In genomic region chr4:154854676-154855345, GRCm38 (mm10) we compare ENCODE assay signal across 9 mouse cellular contexts. TPM values are rescaled to one million over a fixed set of nuclear protein-coding genes. Genes with fewer than 3 reads are reported as not detected.
DNase-seq lines count a peak whose midpoint lies in the region; ATAC-seq lines count a peak whose summit lies in the region.
"Had no signal": no experiment of that assay in that cellular context is flagged by ENCODE, and none has a peak within 500 bp of the region (broad histone marks: within the 10 kb centered on the region; RNA-seq: fewer than 3 reads in every experiment).

No protein-coding gene starts in this region.

- H3K9ac ChIP-seq in forebrain, embryonic 13.5 days = 0 out of 2 replicates have a peak overlapping the region, but pooled peaks have one; percentile 73

- no peak for ATAC-seq in megakaryocyte, adult 5-6 weeks (ENCODE audit: poor library complexity, severe bottlenecking)
- no peak for ATAC-seq in forebrain, embryonic 13.5 days
- peak; percentile 61 for ATAC-seq in inflammation-experienced regulatory T-cells, adult 6 months

- peak overlapping the region; percentile 18 for H3K4me3 ChIP-seq in megakaryocyte, embryonic 14.5 days (replicated peaks)
- H3K4me3 ChIP-seq in forebrain, embryonic 13.5 days = peak overlapping the region; percentile 53; the same call in 1 of the 2 replicates

- peak overlapping the region; percentile 80 for H3K4me2 ChIP-seq in forebrain, embryonic 13.5 days

- 60% methylated on average over 12 of the region's 12 CpGs for WGBS in forebrain, embryonic 13.5 days

- H3K4me1 ChIP-seq in megakaryocyte, embryonic 14.5 days = peaks cover 25% of the 10 kb centered on the region
- peaks cover 13% of the 10 kb centered on the region for H3K4me1 ChIP-seq in forebrain, embryonic 13.5 days

- no peaks in the 10 kb centered on the region for H3K36me3 ChIP-seq in megakaryocyte, embryonic 14.5 days (replicated peaks; ENCODE audit: low read length)
- H3K36me3 ChIP-seq in forebrain, embryonic 13.5 days (ENCODE audit: poor library complexity, severe bottlenecking) = no peaks in the 10 kb centered on the region
- no peaks in the 10 kb centered on the region for H3K36me3 ChIP-seq in splenic B cell, adult 2 months (ENCODE audit: control insufficient read depth, insufficient read depth, low read length, poor library complexity, severe bottlenecking)

- peaks cover 66% of the 10 kb centered on the region for H3K27me3 ChIP-seq in megakaryocyte, embryonic 14.5 days (replicated peaks)
- H3K27me3 ChIP-seq in forebrain, embryonic 13.5 days = peaks cover 66% of the 10 kb centered on the region
- H3K27me3 ChIP-seq in splenic B cell, adult 2 months (ENCODE audit: control insufficient read depth, insufficient read depth, low read length, poor library complexity, severe bottlenecking) = no peaks in the 10 kb centered on the region; the same call in 1 of the 2 replicates

- DNase-seq in splenic B cell, adult 2 months (ENCODE audit: low read depth, low spot score) = peak; percentile 54
- DNase-seq in right cerebral cortex, postnatal 4 days = no peak
- no peak for DNase-seq in lung, postnatal 4 days
- DNase-seq: kidney, adult 11 months; spleen, adult 18-20 months had no signal

- H3K9me3 ChIP-seq in megakaryocyte, embryonic 14.5 days = peaks cover 9% of the 10 kb centered on the region
- H3K9me3 ChIP-seq in forebrain, embryonic 13.5 days (replicated peaks) = no peaks in the 10 kb centered on the region

- no peak overlapping the region for H3K27ac ChIP-seq in forebrain, embryonic 13.5 days

RNA-seq across cellular contexts. Expression of gene Mmel1, which starts 14.6 kb away (rescaled TPM):
- 1.2 TPM in 1 of 2 replicates, not detected in the other for polyA plus RNA-seq in megakaryocyte, embryonic 14.5 days (2012; ENCODE audit: insufficient read depth, low replicate concordance)
- 0.25 TPM in 1 of 2 replicates, not detected in the other for total RNA-seq in megakaryocyte, adult 5-6 weeks (2015)
- total RNA-seq in megakaryocyte, adult 5-6 weeks (2017) = not detected in 2 replicates
- polyA plus RNA-seq in forebrain, embryonic 13.5 days (2015; fragmentation: Nextera tagmentation; extraction: Ambion mirVana) = 0.12 and 0.24 TPM in 2 replicates
- not detected for polyA plus RNA-seq in inflammation-experienced regulatory T-cells, adult 6 months (2017; shearing (Covaris generic))

RNA-seq across cellular contexts. Expression of gene Ttc34, which starts 17.6 kb away (rescaled TPM):
- polyA plus RNA-seq in megakaryocyte, embryonic 14.5 days (2012; ENCODE audit: insufficient read depth, low replicate concordance) = not detected in 2 replicates
- not detected in 2 replicates for total RNA-seq in megakaryocyte, adult 5-6 weeks (2015)
- total RNA-seq in megakaryocyte, adult 5-6 weeks (2017) = 0.07 TPM in 1 of 2 replicates, not detected in the other
- polyA plus RNA-seq in forebrain, embryonic 13.5 days (2015; fragmentation: Nextera tagmentation; extraction: Ambion mirVana) = 0.31 and 0.45 TPM in 2 replicates
- not detected for polyA plus RNA-seq in inflammation-experienced regulatory T-cells, adult 6 months (2017; shearing (Covaris generic))

RNA-seq across cellular contexts. Expression of gene Fam213b, which starts 44.1 kb away (rescaled TPM):
- 13.1 TPM in 1 of 2 replicates, not detected in the other for polyA plus RNA-seq in megakaryocyte, embryonic 14.5 days (2012; ENCODE audit: insufficient read depth, low replicate concordance)
- 8.8 and 9.1 TPM in 2 replicates for total RNA-seq in megakaryocyte, adult 5-6 weeks (2015)
- 5.5 and 6.6 TPM in 2 replicates for total RNA-seq in megakaryocyte, adult 5-6 weeks (2017)
- 29.5 and 34.1 TPM in 2 replicates for polyA plus RNA-seq in forebrain, embryonic 13.5 days (2015; fragmentation: Nextera tagmentation; extraction: Ambion mirVana)
- polyA plus RNA-seq in inflammation-experienced regulatory T-cells, adult 6 months (2017; shearing (Covaris generic)) = 10 to 100 TPM in 2 of 3 experiments, 1 to 10 TPM in 1; 2.8 to 17.4 (median 15.1) TPM
